Mouse (Mus musculus) lung, embryonic 15.5 days (tissue): ENCODE measurements at regions not wholly inside any gene's neighbourhood (a gene's known extent, or its start where the extent isn't known, plus 50 kb on each side); places are given as distances from the start of the nearest gene placed in this dataset.

Source experiments
- ATAC-seq: fragments of 200-750 bp; cut with Nextera tagmentation; 2 replicates; pipeline ENCODE4 v1.8.0; 2017; ENCODE audit warnings: moderate number of reproducible peaks, borderline replicate concordance; ENCODE audit not compliant: low FRiP score, low TSS enrichment; ENCODE audit errors: extremely low read depth
- H3K27ac ChIP-seq: fragments of 300-500 bp; sonication (generic); 2 replicates; pipeline ENCODE4 v1.5.1; 2015; ENCODE audit warnings: moderate library complexity, mild to moderate bottlenecking, inconsistent platforms
- H3K27me3 ChIP-seq: fragments of 300-500 bp; sonication (generic); 2 replicates; pipeline ENCODE4 v1.6.1; 2015; ENCODE audit warnings: inconsistent platforms
- H3K36me3 ChIP-seq: fragments of 300-500 bp; sonication (generic); 2 replicates; pipeline ENCODE4 v1.6.1; 2015; ENCODE audit warnings: inconsistent platforms
- H3K4me1 ChIP-seq: fragments of 300-500 bp; sonication (generic); 2 replicates; pipeline ENCODE4 v1.6.1; 2015; ENCODE audit warnings: inconsistent platforms
- H3K4me2 ChIP-seq: fragments of 300-500 bp; sonication (generic); 2 replicates; pipeline ENCODE4 v1.6.1; 2015; ENCODE audit warnings: inconsistent platforms, mild to moderate bottlenecking, moderate library complexity
- H3K4me3 ChIP-seq: fragments of 300-500 bp; sonication (generic); 2 replicates; pipeline ENCODE4 v1.5.1; 2015; ENCODE audit warnings: mild to moderate bottlenecking, inconsistent platforms
- H3K9ac ChIP-seq: fragments of 300-500 bp; sonication (generic); 2 replicates; pipeline ENCODE4 v1.6.1; 2015; ENCODE audit warnings: inconsistent platforms
- H3K9me3 ChIP-seq: fragments of 300-500 bp; sonication (generic); 2 replicates; pipeline ENCODE4 v1.6.1; 2016; ENCODE audit warnings: inconsistent platforms
- WGBS: fragments of 180-500 bp; shearing (Covaris S2); methylation state at CpG from one replicate; pipeline ENCODE4 v1.1.7; 2015; 5-methylcytosine and 5-hydroxymethylcytosine counted together

DNA sequence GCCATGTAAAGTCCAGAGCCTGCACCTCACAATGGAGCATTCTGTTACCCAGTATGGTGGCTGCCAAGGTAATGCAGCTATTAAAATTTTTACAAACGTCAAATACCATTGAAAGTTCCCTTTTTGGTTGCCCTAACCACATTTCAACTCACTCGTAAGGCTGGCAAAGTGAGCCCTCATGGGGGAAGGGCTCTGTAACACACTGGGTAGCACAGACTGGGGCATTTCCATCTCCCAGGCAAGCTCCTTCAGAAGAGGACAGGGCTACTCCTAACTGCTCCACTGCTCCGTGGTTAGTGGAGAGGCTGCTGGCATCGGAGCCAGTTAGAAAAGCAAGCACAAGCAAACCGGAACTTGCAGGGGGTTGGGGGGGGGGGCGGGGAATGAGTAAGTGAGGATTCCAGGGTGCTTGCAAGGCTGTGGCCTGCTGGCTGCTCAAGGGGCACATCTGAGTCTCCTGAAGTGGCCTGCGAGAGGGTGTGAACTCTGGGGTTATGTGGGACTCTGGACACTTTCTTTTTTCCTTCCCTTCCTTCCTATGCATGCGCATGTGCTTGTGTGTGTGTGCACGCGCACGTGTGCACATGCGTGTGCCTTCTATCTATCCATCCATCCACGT lies 233.8 kb downstream of the Sox9 start:
- H3K27me3 ChIP-seq: no peaks in the 10 kb centered on the region
- H3K9me3 ChIP-seq: no peaks in the 10 kb centered on the region
- 53% methylated on average over 12 of the region's 13 CpGs for WGBS
- H3K27ac ChIP-seq: peak overlapping the region; percentile 35; the same call in 1 of the 2 replicates
- no peak overlapping the region for H3K9ac ChIP-seq
- peaks cover 13% of the 10 kb centered on the region for H3K4me1 ChIP-seq
- no peak overlapping the region for H3K4me2 ChIP-seq
- no peak overlapping the region for H3K4me3 ChIP-seq
- no peaks in the 10 kb centered on the region for H3K36me3 ChIP-seq
- peak; percentile 53 for ATAC-seq

DNA sequence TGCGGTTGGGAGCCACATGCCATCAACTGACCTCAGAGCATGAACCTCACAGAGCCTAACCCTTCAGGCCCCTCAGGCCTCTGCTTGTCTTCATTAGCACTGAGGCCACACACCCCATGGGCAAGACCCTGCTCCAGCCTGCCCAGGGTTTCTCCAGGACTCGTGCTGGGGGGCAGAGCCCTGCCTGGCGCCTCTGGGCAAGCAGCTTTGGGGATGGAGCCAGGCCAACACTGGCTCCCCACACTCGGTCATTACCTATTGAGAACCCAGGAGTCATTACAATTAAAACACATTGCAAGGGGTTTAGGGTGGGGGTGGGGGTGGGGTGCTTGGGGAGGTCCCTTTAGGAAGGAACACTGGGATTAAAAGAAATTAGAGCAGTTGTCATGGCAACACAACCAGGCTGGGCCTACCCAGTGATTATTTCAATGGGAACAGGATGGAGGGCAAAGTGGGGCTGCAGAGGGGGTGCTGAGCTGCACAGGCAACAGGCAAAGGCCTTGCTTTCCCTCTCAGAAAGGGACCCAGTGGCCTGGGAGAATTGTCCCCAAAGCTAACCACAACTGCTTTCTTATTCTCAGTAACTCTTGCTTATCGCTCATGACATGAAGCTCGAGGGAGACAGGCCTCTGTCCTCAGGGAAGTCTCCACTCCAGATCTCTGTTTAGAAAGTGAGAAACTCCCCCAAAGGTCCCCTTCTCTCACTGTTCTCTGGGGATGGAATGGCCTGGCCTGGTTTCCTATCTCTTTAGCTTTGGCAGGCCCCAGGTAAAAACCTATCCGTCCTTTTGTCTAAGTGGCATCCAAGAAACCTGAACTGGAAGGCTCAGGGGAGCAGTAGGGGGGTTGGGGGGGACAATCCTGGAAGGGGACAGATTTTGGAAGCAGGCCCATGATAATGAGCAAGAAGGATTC lies 235.0 kb downstream of the Sox9 start:
- Histone ChIP-seq H3K27me3 (no peaks in the 10 kb centered on the region), H3K9ac (no peak overlapping the region), H3K36me3 (no peaks in the 10 kb centered on the region), H3K4me2 (no peak overlapping the region), H3K27ac (no peak overlapping the region), H3K4me1 (peaks cover 20% of the 10 kb centered on the region), H3K4me3 (no peak overlapping the region), H3K9me3 (no peaks in the 10 kb centered on the region)
- no peak for ATAC-seq
- WGBS: 77% methylated on average over 7 of the region's 7 CpGs

GRCm38 (mm10) chr11:113021533-113021932 lies 239.5 kb downstream of the Sox9 start:
- H3K4me3 ChIP-seq: no peak overlapping the region
- no peaks in the 10 kb centered on the region for H3K9me3 ChIP-seq
- H3K9ac ChIP-seq: no peak overlapping the region
- H3K4me1 ChIP-seq: peaks cover 8% of the 10 kb centered on the region
- H3K27ac ChIP-seq: no peak overlapping the region
- no peak overlapping the region for H3K4me2 ChIP-seq
- H3K27me3 ChIP-seq: no peaks in the 10 kb centered on the region
- ATAC-seq: no peak
- H3K36me3 ChIP-seq: no peaks in the 10 kb centered on the region
- WGBS: 48% methylated on average over 4 of the region's 4 CpGs

- 30% methylated on average over 6 of the region's 6 CpGs for WGBS
- H3K4me2 ChIP-seq: no peak overlapping the region
These were observed 245.0 kb downstream of the Sox9 start for GRCm38 (mm10) chr11:113026994-113027393.

GRCm38 (mm10) chr11:113028235-113028919 lies 246.4 kb downstream of the Sox9 start:
- WGBS: 50% methylated on average over 8 of the region's 8 CpGs
- Histone ChIP-seq H3K9ac (no peak overlapping the region), H3K27ac (no peak overlapping the region), H3K36me3 (no peaks in the 10 kb centered on the region), H3K27me3 (no peaks in the 10 kb centered on the region), H3K9me3 (no peaks in the 10 kb centered on the region), H3K4me2 (no peak overlapping the region), H3K4me3 (no peak overlapping the region), H3K4me1 (peaks cover 10% of the 10 kb centered on the region)
- ATAC-seq: no peak

More at GRCm38 (mm10) chr11:113026994-113027393, 245.0 kb downstream of the Sox9 start:
- Histone ChIP-seq H3K36me3 (no peaks in the 10 kb centered on the region), H3K9me3 (no peaks in the 10 kb centered on the region), H3K9ac (no peak overlapping the region), H3K4me3 (no peak overlapping the region), H3K27ac (no peak overlapping the region), H3K4me1 (peaks cover 10% of the 10 kb centered on the region), H3K27me3 (no peaks in the 10 kb centered on the region)
- ATAC-seq: no peak

- no peaks in the 10 kb centered on the region for H3K27me3 ChIP-seq
- 69% methylated on average over 8 of the region's 8 CpGs for WGBS
- no peak for ATAC-seq
These were observed 249.4 kb downstream of the Sox9 start for GRCm38 (mm10) chr11:113031405-113031804.

DNA sequence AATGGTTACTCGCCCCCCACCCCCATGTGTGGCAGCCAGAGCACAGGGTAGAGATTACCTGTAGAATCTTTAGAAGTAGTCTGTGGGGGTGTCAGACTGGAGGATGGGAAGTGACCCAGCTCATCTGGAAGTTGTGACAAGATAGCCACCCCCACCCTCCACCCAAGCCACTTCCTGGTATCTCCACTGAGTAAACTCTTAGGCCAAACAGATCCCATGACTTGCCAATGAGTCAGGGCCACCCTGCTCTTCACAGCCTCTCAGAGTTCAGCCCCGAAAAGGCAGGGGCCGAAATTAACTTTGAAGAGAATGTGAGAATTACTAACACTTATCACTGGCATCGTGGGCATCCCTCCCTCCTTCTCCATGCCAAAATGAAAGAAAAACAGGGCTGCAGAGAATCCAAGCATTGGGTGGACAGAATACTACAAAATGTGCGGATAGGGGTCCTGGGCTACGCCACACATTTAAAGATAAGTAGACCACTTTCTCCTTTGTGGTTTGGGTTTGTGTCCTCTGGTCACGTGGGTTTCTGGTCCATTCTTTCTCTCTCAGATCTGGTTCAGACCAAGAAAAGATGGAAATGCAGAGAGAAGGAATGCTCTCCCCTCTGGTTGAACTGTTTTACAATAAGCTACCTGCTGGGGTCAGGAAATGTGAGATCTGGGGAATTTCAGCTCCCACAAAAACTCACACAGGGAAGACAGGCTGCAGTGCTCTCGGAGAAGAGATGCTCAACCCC lies 250.6 kb downstream of the Sox9 start:
- Histone ChIP-seq H3K27me3 (no peaks in the 10 kb centered on the region), H3K4me2 (no peak overlapping the region), H3K9ac (no peak overlapping the region), H3K27ac (no peak overlapping the region), H3K4me1 (no peaks in the 10 kb centered on the region), H3K4me3 (no peak overlapping the region), H3K9me3 (no peaks in the 10 kb centered on the region), H3K36me3 (no peaks in the 10 kb centered on the region)
- no peak for ATAC-seq
- WGBS: 71% methylated on average over 8 of the region's 8 CpGs

More at GRCm38 (mm10) chr11:113031405-113031804, 249.4 kb downstream of the Sox9 start:
- H3K9ac ChIP-seq: no peak overlapping the region
- peaks cover 9% of the 10 kb centered on the region for H3K4me1 ChIP-seq
- H3K36me3 ChIP-seq: no peaks in the 10 kb centered on the region
- H3K9me3 ChIP-seq: no peaks in the 10 kb centered on the region
- no peak overlapping the region for H3K4me3 ChIP-seq
- H3K4me2 ChIP-seq: no peak overlapping the region
- no peak overlapping the region for H3K27ac ChIP-seq

DNA sequence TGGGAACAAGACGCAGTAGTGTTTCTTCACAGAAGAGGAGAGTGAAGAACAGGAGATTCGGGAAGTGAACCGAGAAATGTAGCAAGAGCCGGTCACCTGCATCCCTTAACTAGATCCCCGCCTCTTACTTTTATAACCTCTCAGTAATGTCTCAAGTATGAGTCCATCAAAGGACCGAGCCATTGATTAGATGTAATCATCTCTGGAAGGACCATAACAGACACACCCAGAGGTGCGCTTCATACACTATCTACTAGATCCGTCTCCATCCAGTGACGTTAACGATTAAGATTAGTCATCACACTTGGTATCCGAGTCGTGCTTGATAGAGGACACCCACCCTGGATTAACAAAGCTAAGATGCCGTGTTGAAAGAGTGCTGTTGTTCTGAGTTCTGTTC lies 252.9 kb downstream of the Sox9 start:
- Histone ChIP-seq H3K9me3 (no peaks in the 10 kb centered on the region), H3K9ac (no peak overlapping the region), H3K4me2 (no peak overlapping the region), H3K27me3 (no peaks in the 10 kb centered on the region), H3K4me1 (no peaks in the 10 kb centered on the region), H3K27ac (no peak overlapping the region), H3K4me3 (no peak overlapping the region), H3K36me3 (no peaks in the 10 kb centered on the region)
- 90% methylated on average over 13 of the region's 13 CpGs for WGBS
- ATAC-seq: no peak

DNA sequence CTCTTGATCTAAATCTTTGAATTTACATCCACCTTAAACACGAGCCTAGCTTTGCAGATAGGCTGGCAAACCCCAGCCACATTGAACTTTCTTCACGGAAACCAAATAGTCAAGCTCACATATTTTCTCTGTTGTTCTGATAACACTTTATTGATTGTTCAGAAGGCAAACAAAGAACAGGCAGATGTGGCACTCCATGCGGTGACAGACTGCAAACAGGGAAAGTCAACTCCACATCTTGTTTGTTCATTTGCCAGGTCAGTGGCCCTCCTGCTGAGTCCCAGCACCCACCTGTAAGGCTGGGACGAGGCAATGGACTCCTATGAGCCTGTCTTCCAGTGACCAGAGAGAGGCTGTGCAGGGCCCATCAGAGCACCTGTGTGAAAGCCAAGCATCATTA lies 255.7 kb downstream of the Sox9 start:
- H3K9ac ChIP-seq: no peak overlapping the region
- H3K27me3 ChIP-seq: no peaks in the 10 kb centered on the region
- WGBS: 60% methylated on average over 4 of the region's 4 CpGs
- no peak for ATAC-seq
- no peaks in the 10 kb centered on the region for H3K9me3 ChIP-seq
- H3K4me1 ChIP-seq: peaks cover 6% of the 10 kb centered on the region
- H3K36me3 ChIP-seq: no peaks in the 10 kb centered on the region
- H3K4me2 ChIP-seq: no peak overlapping the region
- H3K27ac ChIP-seq: no peak overlapping the region
- no peak overlapping the region for H3K4me3 ChIP-seq

DNA sequence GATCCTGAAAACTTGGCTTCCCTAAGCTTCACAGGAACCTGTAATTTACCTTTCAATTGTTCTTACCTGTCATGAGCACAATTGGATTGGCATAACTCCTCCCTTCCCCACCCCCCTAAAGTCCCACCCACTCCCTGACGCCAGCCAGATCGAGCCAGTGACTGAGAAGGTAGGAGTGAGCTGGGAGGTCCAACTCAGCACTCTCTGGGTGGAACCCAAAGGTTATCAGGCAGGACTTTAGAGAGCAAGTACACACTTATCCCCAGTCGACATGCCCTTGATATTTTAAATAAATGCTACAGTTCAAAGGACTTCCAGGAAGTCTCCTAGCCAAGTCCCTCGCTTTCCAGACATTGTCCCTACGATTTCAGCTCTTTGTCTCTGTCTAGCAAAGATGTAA lies 260.7 kb downstream of the Sox9 start:
- Histone ChIP-seq H3K4me1 (peaks cover 41% of the 10 kb centered on the region), H3K27me3 (no peaks in the 10 kb centered on the region), H3K9me3 (no peaks in the 10 kb centered on the region), H3K36me3 (no peaks in the 10 kb centered on the region), H3K4me3 (no peak overlapping the region), H3K27ac (no peak overlapping the region; the same call in 1 of the 2 replicates), H3K4me2 (no peak overlapping the region), H3K9ac (no peak overlapping the region)
- peak; percentile 60 for ATAC-seq
- 15% methylated on average over 5 of the region's 5 CpGs for WGBS

GRCm38 (mm10) chr11:113046200-113047051 lies 264.4 kb downstream of the Sox9 start:
- H3K36me3 ChIP-seq: no peaks in the 10 kb centered on the region
- H3K4me3 ChIP-seq: no peak overlapping the region
- peaks cover 46% of the 10 kb centered on the region for H3K4me1 ChIP-seq
- H3K4me2 ChIP-seq: no peak overlapping the region
- ATAC-seq: no peak
- 34% methylated on average over 20 of the region's 20 CpGs for WGBS
- 0 out of 2 replicates have a peak overlapping the region, but pooled peaks have one; percentile 22 for H3K27ac ChIP-seq
- no peak overlapping the region for H3K9ac ChIP-seq
- no peaks in the 10 kb centered on the region for H3K27me3 ChIP-seq
- H3K9me3 ChIP-seq: no peaks in the 10 kb centered on the region
